In genomic region chr3:69907564-69907963, GRCm38 (mm10) we compare ENCODE assay signal across 21 mouse cellular contexts. TPM values are rescaled to one million over a fixed set of nuclear protein-coding genes. Genes with fewer than 3 reads are reported as not detected.
DNase-seq lines count a peak whose midpoint lies in the region; ATAC-seq and TF ChIP-seq lines count a peak whose summit lies in the region.
"Had no signal": no experiment of that assay in that cellular context is flagged by ENCODE, and none has a peak within 500 bp of the region (broad histone marks: within the 10 kb centered on the region; RNA-seq: fewer than 3 reads in every experiment).

No protein-coding gene starts in this region.

- ATAC-seq in embryonic facial prominence, embryonic 11.5 days (replicated peaks; ENCODE audit: insufficient number of reproducible peaks, low FRiP score, low TSS enrichment, low read depth): 0 out of 2 replicates have a peak, but pooled peaks have one; percentile 64
- ATAC-seq in midbrain, embryonic 12.5 days (ENCODE audit: low FRiP score, low read depth): peak; percentile 47; the same call in 1 of the 2 replicates
- no peak for ATAC-seq in midbrain, embryonic 11.5 days (ENCODE audit: low FRiP score)
- ATAC-seq in hindbrain, postnatal 0 days: peak; percentile 57
- ATAC-seq: liver, postnatal 0 days had no signal

- WGBS in embryonic facial prominence, embryonic 11.5 days: 37% methylated on average over 6 of the region's 6 CpGs
- WGBS in embryonic facial prominence, embryonic 10.5 days: 46% methylated on average over 6 of the region's 6 CpGs
- WGBS in midbrain, embryonic 12.5 days: 54% methylated on average over 6 of the region's 6 CpGs
- 54% methylated on average over 6 of the region's 6 CpGs for WGBS in midbrain, embryonic 11.5 days
- WGBS in hindbrain, postnatal 0 days: 45% methylated on average over 6 of the region's 6 CpGs
- 49% methylated on average over 6 of the region's 6 CpGs for WGBS in lung, adult 2 months

- no peak for TF ChIP-seq POLR2A in brain, embryonic 14.5 days (IDR thresholded peaks at IDR 0.05; ENCODE audit: borderline replicate concordance, extremely low read depth, insufficient read depth, insufficient read length, poor library complexity, severe bottlenecking)
- no peak for TF ChIP-seq POLR2A in lung, adult 2 months (IDR thresholded peaks at IDR 0.05; ENCODE audit: borderline replicate concordance, extremely low read depth, low read depth, low read length)

- H3K9ac ChIP-seq in embryonic facial prominence, embryonic 11.5 days (replicated peaks; ENCODE audit: low read length): no peak overlapping the region
- no peak overlapping the region for H3K9ac ChIP-seq in midbrain, embryonic 12.5 days (replicated peaks)
- H3K9ac ChIP-seq in midbrain, embryonic 11.5 days (ENCODE audit: low read length): no peak overlapping the region
- no peak overlapping the region for H3K9ac ChIP-seq in hindbrain, postnatal 0 days (replicated peaks; ENCODE audit: low read length)
- H3K9ac ChIP-seq: liver, postnatal 0 days had no signal

- no peak overlapping the region for H3K4me2 ChIP-seq in embryonic facial prominence, embryonic 11.5 days (ENCODE audit: low read depth, low read length)
- no peak overlapping the region for H3K4me2 ChIP-seq in midbrain, embryonic 12.5 days (replicated peaks)
- H3K4me2 ChIP-seq in midbrain, embryonic 11.5 days: no peak overlapping the region
- H3K4me2 ChIP-seq in hindbrain, postnatal 0 days (ENCODE audit: low read depth, low read length): no peak overlapping the region; the same call in 1 of the 2 replicates

- no peak for TF ChIP-seq CTCF in brain, embryonic 14.5 days (IDR thresholded peaks at IDR 0.05; ENCODE audit: borderline replicate concordance, extremely low read depth, insufficient read depth, insufficient read length)
- no peak for TF ChIP-seq CTCF in hindbrain, postnatal 0 days (IDR thresholded peaks at IDR 0.05; ENCODE audit: low read depth)
- no peak for TF ChIP-seq CTCF in lung, adult 2 months (IDR thresholded peaks at IDR 0.05; ENCODE audit: insufficient read depth, low read length)

- H3K9me3 ChIP-seq in embryonic facial prominence, embryonic 11.5 days (replicated peaks; ENCODE audit: control insufficient read depth, low read length): no peaks in the 10 kb centered on the region
- no peaks in the 10 kb centered on the region for H3K9me3 ChIP-seq in embryonic facial prominence, embryonic 10.5 days
- no peaks in the 10 kb centered on the region for H3K9me3 ChIP-seq in midbrain, embryonic 12.5 days
- H3K9me3 ChIP-seq in midbrain, embryonic 11.5 days (ENCODE audit: control insufficient read depth, low read length): no peaks in the 10 kb centered on the region
- no peaks in the 10 kb centered on the region for H3K9me3 ChIP-seq in hindbrain, postnatal 0 days (ENCODE audit: low read length)
- H3K9me3 ChIP-seq: G1E; heart, embryonic 10.5 days; megakaryocyte, embryonic 14.5 days had no signal

- H3K27ac ChIP-seq in embryonic facial prominence, embryonic 11.5 days (replicated peaks; ENCODE audit: low read depth, low read length): no peak overlapping the region
- no peak overlapping the region for H3K27ac ChIP-seq in embryonic facial prominence, embryonic 10.5 days (replicated peaks)
- no peak overlapping the region for H3K27ac ChIP-seq in midbrain, embryonic 12.5 days (replicated peaks)
- H3K27ac ChIP-seq in midbrain, embryonic 11.5 days (ENCODE audit: low read depth, low read length): no peak overlapping the region
- no peak overlapping the region for H3K27ac ChIP-seq in hindbrain, postnatal 0 days
- H3K27ac ChIP-seq: heart, embryonic 10.5 days; kidney, postnatal 0 days; stomach, postnatal 0 days had no signal

- H3K4me3 ChIP-seq in embryonic facial prominence, embryonic 11.5 days (ENCODE audit: low read depth, low read length): no peak overlapping the region
- no peak overlapping the region for H3K4me3 ChIP-seq in embryonic facial prominence, embryonic 10.5 days
- H3K4me3 ChIP-seq in midbrain, embryonic 12.5 days: no peak overlapping the region
- H3K4me3 ChIP-seq in midbrain, embryonic 11.5 days (ENCODE audit: low read depth, low read length): no peak overlapping the region
- no peak overlapping the region for H3K4me3 ChIP-seq in hindbrain, postnatal 0 days (ENCODE audit: low read length)
- H3K4me3 ChIP-seq in lung, adult 2 months (replicated peaks; ENCODE audit: extremely low read depth, low read depth, low read length): no peak overlapping the region
- H3K4me3 ChIP-seq: heart, embryonic 10.5 days; megakaryocyte, embryonic 14.5 days; myocyte had no signal

- no peak for DNase-seq in embryonic facial prominence, embryonic 11.5 days (ENCODE audit: low spot score)
- DNase-seq in embryonic facial prominence, embryonic 10.5 days (ENCODE audit: low spot score): no peak
- DNase-seq in midbrain, embryonic 11.5 days (ENCODE audit: low spot score, missing footprints): no peak
- DNase-seq in brain, embryonic 14.5 days (ENCODE audit: low read depth): peak; percentile 22
- DNase-seq in hindbrain, postnatal 0 days (ENCODE audit: low spot score): peak; percentile 8
- DNase-seq in urinary bladder, postnatal 10 days (ENCODE audit: low spot score): no peak
- DNase-seq in lung, adult 2 months: no peak
- DNase-seq: gastrocnemius, postnatal 36 days; kidney, adult 18-20 months; liver, postnatal 0 days; right cerebral cortex, adult 18-20 months had no signal

- no peaks in the 10 kb centered on the region for H3K36me3 ChIP-seq in embryonic facial prominence, embryonic 11.5 days (replicated peaks; ENCODE audit: control insufficient read depth, insufficient read depth, low read depth, low read length)
- no peaks in the 10 kb centered on the region for H3K36me3 ChIP-seq in embryonic facial prominence, embryonic 10.5 days (replicated peaks)
- H3K36me3 ChIP-seq in midbrain, embryonic 12.5 days: no peaks in the 10 kb centered on the region
- H3K36me3 ChIP-seq in midbrain, embryonic 11.5 days (ENCODE audit: control insufficient read depth, insufficient read depth, low read length): no peaks in the 10 kb centered on the region
- no peaks in the 10 kb centered on the region for H3K36me3 ChIP-seq in hindbrain, postnatal 0 days (ENCODE audit: insufficient read depth, low read length)
- H3K36me3 ChIP-seq: G1E; heart, embryonic 10.5 days had no signal

- H3K4me1 ChIP-seq in embryonic facial prominence, embryonic 11.5 days (ENCODE audit: control insufficient read depth, insufficient read depth, low read length): no peaks in the 10 kb centered on the region
- peaks cover 7% of the 10 kb centered on the region; the same call in 1 of the 2 replicates for H3K4me1 ChIP-seq in embryonic facial prominence, embryonic 10.5 days
- no peaks in the 10 kb centered on the region for H3K4me1 ChIP-seq in midbrain, embryonic 12.5 days
- H3K4me1 ChIP-seq in midbrain, embryonic 11.5 days (ENCODE audit: control insufficient read depth, insufficient read depth, low read length): no peaks in the 10 kb centered on the region
- H3K4me1 ChIP-seq in hindbrain, postnatal 0 days (ENCODE audit: insufficient read depth, low read length): no peaks in the 10 kb centered on the region
- H3K4me1 ChIP-seq in lung, adult 2 months (ENCODE audit: control insufficient read depth, insufficient read depth, low read length): no peaks in the 10 kb centered on the region
- H3K4me1 ChIP-seq: megakaryocyte, embryonic 14.5 days had no signal

- H3K27me3 ChIP-seq in embryonic facial prominence, embryonic 11.5 days (ENCODE audit: control insufficient read depth, insufficient read depth, low read length): no peaks in the 10 kb centered on the region
- no peaks in the 10 kb centered on the region for H3K27me3 ChIP-seq in embryonic facial prominence, embryonic 10.5 days (replicated peaks; ENCODE audit: low read depth, poor library complexity, severe bottlenecking)
- H3K27me3 ChIP-seq in midbrain, embryonic 12.5 days: no peaks in the 10 kb centered on the region
- H3K27me3 ChIP-seq in midbrain, embryonic 11.5 days (ENCODE audit: control insufficient read depth, insufficient read depth, low read length): no peaks in the 10 kb centered on the region
- no peaks in the 10 kb centered on the region for H3K27me3 ChIP-seq in hindbrain, postnatal 0 days (ENCODE audit: insufficient read depth, low read length)
- H3K27me3 ChIP-seq: megakaryocyte, embryonic 14.5 days had no signal

RNA-seq across cellular contexts. Expression of gene Sptssb, which starts 47.8 kb away (rescaled TPM):
- polyA plus RNA-seq in embryonic facial prominence, embryonic 11.5 days (2014; fragmentation: Nextera tagmentation; extraction: Ambion mirVana): 0.86 and 1.1 TPM in 2 replicates
- polyA plus RNA-seq in embryonic facial prominence, embryonic 10.5 days (2016; fragmentation: Nextera tagmentation; extraction: Ambion mirVana): 0.19 TPM in 1 of 2 replicates, not detected in the other
- 0.17 and 0.24 TPM in 2 replicates for polyA plus RNA-seq in midbrain, embryonic 12.5 days (2016; fragmentation: Nextera tagmentation; extraction: Ambion mirVana)
- polyA plus RNA-seq in midbrain, embryonic 11.5 days (2014; fragmentation: Nextera tagmentation; extraction: Ambion mirVana): 0.29 and 0.34 TPM in 2 replicates
- 0.31 and 0.42 TPM in 2 replicates for polyA plus RNA-seq in brain, embryonic 14.5 days (2012; rRNA removed)
- 1.5 TPM in 2 replicates for total RNA-seq in hindbrain, postnatal 0 days (2014; rRNA removed)
- 1.6 and 1.7 TPM in 2 replicates for polyA plus RNA-seq in hindbrain, postnatal 0 days (2015; fragmentation: Nextera tagmentation; extraction: Ambion mirVana)
- 1.4 and 40.5 TPM in 2 replicates for polyA plus RNA-seq in lung, adult 2 months (2012; rRNA removed)
- total RNA-seq: adrenal gland, adult 18-20 months; adrenal gland, postnatal 4 days; G1E; gastrocnemius, postnatal 36 days had no signal
- polyA plus RNA-seq: G1E; heart, postnatal 0 days; myocyte had no signal

Comparison
In these comparisons a context has a peak if more than half of its experiments do, and no peak if none do; other contexts are left out.
1. DNase-seq: peak in brain, embryonic 14.5 days (single experiment) and hindbrain, postnatal 0 days (single experiment); none in embryonic facial prominence, embryonic 11.5 days (single experiment), embryonic facial prominence, embryonic 10.5 days (single experiment), midbrain, embryonic 11.5 days (single experiment), urinary bladder, postnatal 10 days (single experiment) and lung, adult 2 months (single experiment).